In genomic region chr7:95955119-95955518, GRCm38 (mm10) we compare ENCODE assay signal across 26 mouse cellular contexts.
DNase-seq lines count a peak whose midpoint lies in the region; ATAC-seq lines count a peak whose summit lies in the region.
"Had no signal": no experiment of that assay in that cellular context is flagged by ENCODE, and none has a peak within 500 bp of the region (broad histone marks: within the 10 kb centered on the region; RNA-seq: fewer than 3 reads in every experiment).

No protein-coding gene starts in this region.

- H3K27me3 ChIP-seq in forebrain, embryonic 14.5 days (replicated peaks; ENCODE audit: control insufficient read depth, insufficient read depth, low read length) = no peaks in the 10 kb centered on the region
- H3K27me3 ChIP-seq in forebrain, embryonic 13.5 days = no peaks in the 10 kb centered on the region
- H3K27me3 ChIP-seq in lung, embryonic 15.5 days = no peaks in the 10 kb centered on the region
- H3K27me3 ChIP-seq: embryonic facial prominence, embryonic 12.5 days; embryonic facial prominence, embryonic 15.5 days; heart, embryonic 12.5 days; heart, embryonic 15.5 days; hindbrain, embryonic 13.5 days; intestine, embryonic 15.5 days had no signal

- H3K9ac ChIP-seq in forebrain, embryonic 14.5 days (ENCODE audit: low read length) = no peak overlapping the region
- no peak overlapping the region for H3K9ac ChIP-seq in forebrain, embryonic 13.5 days
- H3K9ac ChIP-seq in lung, embryonic 15.5 days = no peak overlapping the region
- H3K9ac ChIP-seq: embryonic facial prominence, embryonic 12.5 days; embryonic facial prominence, embryonic 15.5 days; heart, embryonic 12.5 days; heart, embryonic 15.5 days; hindbrain, embryonic 13.5 days; intestine, embryonic 15.5 days had no signal

- no peak for ATAC-seq in forebrain, embryonic 14.5 days
- no peak for ATAC-seq in forebrain, embryonic 13.5 days
- ATAC-seq in lung, embryonic 15.5 days (ENCODE audit: borderline replicate concordance, extremely low read depth, low FRiP score, low TSS enrichment) = peak; percentile 84
- ATAC-seq: activated CD4-positive, CD25-positive, alpha-beta regulatory T cell, adult 4 months; CD4-positive, CD25-positive, alpha-beta regulatory T cell, adult 4 months; hindbrain, embryonic 16.5 days; intestine, embryonic 15.5 days had no signal

- H3K36me3 ChIP-seq in forebrain, embryonic 14.5 days (ENCODE audit: control insufficient read depth, insufficient read depth, low read length) = no peaks in the 10 kb centered on the region
- H3K36me3 ChIP-seq in forebrain, embryonic 13.5 days (ENCODE audit: poor library complexity, severe bottlenecking) = no peaks in the 10 kb centered on the region
- no peaks in the 10 kb centered on the region for H3K36me3 ChIP-seq in lung, embryonic 15.5 days
- H3K36me3 ChIP-seq: embryonic facial prominence, embryonic 12.5 days; embryonic facial prominence, embryonic 15.5 days; heart, embryonic 12.5 days; heart, embryonic 15.5 days; hindbrain, embryonic 10.5 days; hindbrain, embryonic 13.5 days; intestine, embryonic 15.5 days had no signal

- 62% methylated on average over 2 of the region's 2 CpGs for WGBS in forebrain, embryonic 14.5 days
- 69% methylated on average over 2 of the region's 2 CpGs for WGBS in forebrain, embryonic 13.5 days
- WGBS in lung, embryonic 15.5 days = 26% methylated on average over 2 of the region's 2 CpGs

- H3K4me2 ChIP-seq in forebrain, embryonic 14.5 days (ENCODE audit: low read length) = no peak overlapping the region
- H3K4me2 ChIP-seq in forebrain, embryonic 13.5 days = no peak overlapping the region
- no peak overlapping the region for H3K4me2 ChIP-seq in lung, embryonic 15.5 days
- H3K4me2 ChIP-seq: embryonic facial prominence, embryonic 12.5 days; embryonic facial prominence, embryonic 15.5 days; heart, embryonic 12.5 days; heart, embryonic 15.5 days; hindbrain, embryonic 13.5 days; intestine, embryonic 15.5 days had no signal

- no peaks in the 10 kb centered on the region for H3K9me3 ChIP-seq in forebrain, embryonic 14.5 days (replicated peaks; ENCODE audit: control insufficient read depth, low read length)
- no peaks in the 10 kb centered on the region for H3K9me3 ChIP-seq in forebrain, embryonic 13.5 days (replicated peaks)
- no peaks in the 10 kb centered on the region for H3K9me3 ChIP-seq in lung, embryonic 15.5 days
- H3K9me3 ChIP-seq: embryonic facial prominence, embryonic 12.5 days; embryonic facial prominence, embryonic 15.5 days; heart, embryonic 12.5 days; heart, embryonic 15.5 days; hindbrain, embryonic 10.5 days; hindbrain, embryonic 13.5 days; intestine, embryonic 15.5 days had no signal

- H3K4me1 ChIP-seq in forebrain, embryonic 14.5 days (ENCODE audit: control insufficient read depth, insufficient read depth, low read length) = no peaks in the 10 kb centered on the region
- peaks cover 5% of the 10 kb centered on the region for H3K4me1 ChIP-seq in forebrain, embryonic 13.5 days
- peaks cover 12% of the 10 kb centered on the region for H3K4me1 ChIP-seq in lung, embryonic 15.5 days
- H3K4me1 ChIP-seq: embryonic facial prominence, embryonic 12.5 days; embryonic facial prominence, embryonic 15.5 days; heart, embryonic 15.5 days; hindbrain, embryonic 10.5 days; hindbrain, embryonic 13.5 days; intestine, embryonic 15.5 days had no signal

- H3K4me3 ChIP-seq in forebrain, embryonic 14.5 days (ENCODE audit: low read depth, low read length) = no peak overlapping the region
- H3K4me3 ChIP-seq in forebrain, embryonic 13.5 days = no peak overlapping the region
- no peak overlapping the region for H3K4me3 ChIP-seq in lung, embryonic 15.5 days
- H3K4me3 ChIP-seq: embryonic facial prominence, embryonic 12.5 days; embryonic facial prominence, embryonic 15.5 days; heart, embryonic 12.5 days; heart, embryonic 15.5 days; hindbrain, embryonic 10.5 days; hindbrain, embryonic 13.5 days; intestine, embryonic 15.5 days had no signal

- H3K27ac ChIP-seq in forebrain, embryonic 14.5 days (ENCODE audit: low read depth, low read length) = no peak overlapping the region
- no peak overlapping the region for H3K27ac ChIP-seq in forebrain, embryonic 13.5 days
- H3K27ac ChIP-seq in lung, embryonic 15.5 days = peak overlapping the region; percentile 60
- H3K27ac ChIP-seq: embryonic facial prominence, embryonic 12.5 days; embryonic facial prominence, embryonic 15.5 days; heart, embryonic 15.5 days; hindbrain, embryonic 10.5 days; hindbrain, embryonic 13.5 days; intestine, embryonic 15.5 days had no signal

- DNase-seq in forebrain, embryonic 14.5 days (ENCODE audit: low spot score) = peak; percentile 14
- DNase-seq in lung, postnatal 14 days = no peak
- peak; percentile 65 for DNase-seq in lung, postnatal 10 days
- no peak for DNase-seq in lung, postnatal 25 days (ENCODE audit: low spot score)
- DNase-seq in spleen, postnatal 4 days (ENCODE audit: low spot score in 2 of 2) = no peak
- DNase-seq: adrenal gland, adult 8-10 months; adrenal gland, postnatal 25 days; cerebellum, adult 11 months; cerebellum, adult 8-10 months; cerebellum, postnatal 25 days; gastrocnemius, postnatal 25 days; heart, adult 18-20 months; heart, postnatal 10 days; heart, postnatal 36 days had no signal

Comparison
In these comparisons a context has a peak if more than half of its experiments do, and no peak if none do; other contexts are left out.
1. DNase-seq: peak in forebrain, embryonic 14.5 days (single experiment) and lung, postnatal 10 days (single experiment); none in lung, postnatal 14 days (single experiment), lung, postnatal 25 days (single experiment) and spleen, postnatal 4 days (0 of 2).